Mouse (Mus musculus): ENCODE results near the gene Ahnak2. TPM values are rescaled to one million over a fixed set of nuclear protein-coding genes. Genes with fewer than 3 reads are reported as not detected.

Ahnak2 gene
- polyA plus RNA-seq, 2 experiments, result 2.5 to 3.3 TPM

DNA sequence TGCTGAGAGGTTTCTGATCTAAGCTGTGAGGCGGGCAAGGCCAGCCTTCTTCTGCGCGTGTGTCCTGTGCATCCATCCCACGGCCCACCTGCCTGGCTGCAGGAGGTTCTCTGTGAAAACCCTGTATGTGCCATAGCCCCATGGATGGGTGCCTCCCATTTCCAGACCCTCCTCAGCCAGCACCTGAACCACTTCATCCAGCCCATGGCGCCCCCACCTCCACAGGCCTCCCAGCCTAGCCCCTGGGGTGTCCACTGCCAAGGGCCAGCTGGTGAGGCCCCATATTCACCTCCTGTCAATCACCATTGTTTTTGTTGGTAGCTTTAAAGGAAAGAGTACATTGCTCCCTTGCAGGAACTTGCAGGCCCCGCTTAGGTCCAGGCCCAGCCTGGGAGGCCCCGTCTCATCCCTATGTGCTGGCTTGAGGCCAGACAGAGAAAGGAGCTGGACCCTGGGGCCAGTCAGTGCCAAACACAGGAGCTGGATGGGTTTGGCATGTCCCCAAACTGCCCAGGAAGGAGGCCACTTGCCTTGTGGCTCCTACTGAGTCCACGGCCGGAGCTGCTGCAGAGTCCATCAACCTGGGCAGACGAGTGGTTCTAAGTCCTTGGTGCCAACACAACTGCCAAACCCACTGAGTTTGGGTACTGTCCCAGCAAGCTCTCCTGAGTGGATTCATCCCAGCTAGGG is 57.4 kb downstream of the Ahnak2 start:
- no peak overlapping the region for H3K4me2 ChIP-seq (replicated peaks; ENCODE audit: low read depth, low read length, severe bottlenecking)
- peaks cover 34% of the 10 kb centered on the region for H3K36me3 ChIP-seq (ENCODE audit: control insufficient read depth, insufficient read depth, low read length)
- DNase-seq (ENCODE audit: low spot score) (no peak), ATAC-seq (ENCODE audit: low FRiP score, low read depth) (no peak)
- 84% methylated on average over 8 of the region's 10 CpGs for WGBS
- H3K4me1 ChIP-seq (ENCODE audit: control insufficient read depth, insufficient read depth, low read length), result peaks cover 3% of the 10 kb centered on the region; the same call in 1 of the 2 replicates
- H3K4me3 ChIP-seq (replicated peaks; ENCODE audit: low read length), result no peak overlapping the region
- no peak overlapping the region for H3K9ac ChIP-seq (ENCODE audit: low read depth, low read length, severe bottlenecking)
- TF ChIP-seq POLR2A (IDR thresholded peaks at IDR 0.05; ENCODE audit: borderline replicate concordance, extremely low read depth, insufficient read depth, insufficient read length), result no peak
- H3K9me3 ChIP-seq (ENCODE audit: control insufficient read depth, low read length), result no peaks in the 10 kb centered on the region
- H3K27ac ChIP-seq (replicated peaks; ENCODE audit: low read depth, low read length), result no peak overlapping the region
- no peaks in the 10 kb centered on the region for H3K27me3 ChIP-seq (ENCODE audit: control insufficient read depth, insufficient read depth, low read length)

DNA sequence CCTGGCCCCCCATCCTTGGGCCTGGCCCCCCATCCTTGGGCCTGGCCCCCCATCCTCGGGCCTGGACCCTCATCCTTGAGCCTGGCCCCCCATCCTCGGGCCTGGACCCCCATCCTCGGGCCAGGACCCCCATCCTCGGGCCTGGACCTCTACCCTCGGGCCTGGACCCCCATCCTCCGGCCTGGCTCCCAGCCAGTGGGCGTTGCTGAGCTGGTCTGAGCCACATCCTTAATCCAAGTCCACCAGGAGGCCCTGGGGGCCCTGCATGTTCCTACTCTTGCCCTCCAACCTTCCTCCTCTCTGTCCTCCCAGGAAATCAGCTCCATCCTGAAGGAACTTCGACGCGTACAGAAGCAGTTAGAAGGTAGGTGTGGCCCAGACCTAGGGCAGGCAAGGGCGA is 58.2 kb downstream of the Ahnak2 start:
- 75% methylated on average over 11 of the region's 11 CpGs for WGBS
- H3K4me3 ChIP-seq (replicated peaks; ENCODE audit: low read length), result no peak overlapping the region
- H3K36me3 ChIP-seq (ENCODE audit: control insufficient read depth, insufficient read depth, low read length), result peaks cover 42% of the 10 kb centered on the region
- no peak overlapping the region for H3K9ac ChIP-seq (ENCODE audit: low read depth, low read length, severe bottlenecking)
- no peak overlapping the region for H3K4me2 ChIP-seq (replicated peaks; ENCODE audit: low read depth, low read length, severe bottlenecking)
- no peak for TF ChIP-seq POLR2A (IDR thresholded peaks at IDR 0.05; ENCODE audit: borderline replicate concordance, extremely low read depth, insufficient read depth, insufficient read length)
- ATAC-seq (ENCODE audit: low FRiP score, low read depth), result no peak
- peaks cover 3% of the 10 kb centered on the region; the same call in 1 of the 2 replicates for H3K4me1 ChIP-seq (ENCODE audit: control insufficient read depth, insufficient read depth, low read length)
- H3K27me3 ChIP-seq (ENCODE audit: control insufficient read depth, insufficient read depth, low read length), result no peaks in the 10 kb centered on the region
- no peak for DNase-seq (ENCODE audit: low spot score)
- no peaks in the 10 kb centered on the region for H3K9me3 ChIP-seq (ENCODE audit: control insufficient read depth, low read length)
- H3K27ac ChIP-seq (replicated peaks; ENCODE audit: low read depth, low read length), result no peak overlapping the region

DNA sequence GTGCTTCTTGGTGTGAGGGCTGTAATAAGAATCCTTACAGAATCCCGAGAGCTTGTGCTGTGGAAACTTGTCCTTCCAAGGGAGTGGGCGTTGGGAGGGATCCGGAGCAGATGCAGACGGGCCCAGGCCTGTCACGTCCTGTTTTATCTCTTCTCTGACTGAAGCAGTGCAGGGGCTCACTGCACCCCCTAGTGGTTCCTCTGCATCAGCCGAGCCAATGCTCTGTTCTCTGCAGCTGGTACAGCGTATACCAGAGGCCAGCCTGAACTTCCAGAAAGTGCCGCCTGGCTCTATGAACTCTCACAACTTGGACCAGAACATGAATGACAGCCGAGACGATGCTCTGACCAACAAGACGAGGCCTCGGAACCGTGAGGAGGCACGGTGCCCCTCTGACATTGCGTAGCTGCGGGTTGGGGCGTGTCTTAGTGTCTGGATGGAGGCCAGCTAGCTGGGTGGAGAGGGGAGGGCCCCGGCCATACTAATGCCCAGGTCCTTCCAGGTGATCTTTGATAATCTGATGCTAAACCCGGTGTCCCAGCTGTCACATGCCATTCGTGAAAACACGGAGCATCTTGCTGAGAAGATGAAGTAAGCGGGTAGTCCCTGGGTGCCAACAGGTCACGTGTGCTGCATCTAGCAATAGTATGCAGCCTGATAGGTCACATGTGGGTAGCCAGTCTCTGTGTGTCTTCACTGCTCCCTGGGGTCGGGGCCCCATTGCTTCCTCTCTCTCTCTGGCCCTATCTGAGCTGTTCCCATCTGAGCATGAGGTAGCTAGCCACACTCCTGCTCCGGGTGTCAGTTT is 59.1 kb downstream of the Ahnak2 start:
- H3K27ac ChIP-seq (replicated peaks; ENCODE audit: low read depth, low read length), result 0 out of 2 replicates have a peak overlapping the region, but pooled peaks have one; percentile 43
- H3K9ac ChIP-seq (ENCODE audit: low read depth, low read length, severe bottlenecking), result no peak overlapping the region; the same call in 1 of the 2 replicates
- TF ChIP-seq POLR2A (IDR thresholded peaks at IDR 0.05; ENCODE audit: borderline replicate concordance, extremely low read depth, insufficient read depth, insufficient read length), result no peak
- peak; percentile 91 for DNase-seq (ENCODE audit: low spot score)
- H3K36me3 ChIP-seq (ENCODE audit: control insufficient read depth, insufficient read depth, low read length), result peaks cover 51% of the 10 kb centered on the region
- 54% methylated on average over 25 of the region's 25 CpGs for WGBS
- no peak overlapping the region for H3K4me3 ChIP-seq (replicated peaks; ENCODE audit: low read length)
- no peaks in the 10 kb centered on the region for H3K9me3 ChIP-seq (ENCODE audit: control insufficient read depth, low read length)
- peak; percentile 75 for ATAC-seq (ENCODE audit: low FRiP score, low read depth)
- no peaks in the 10 kb centered on the region for H3K27me3 ChIP-seq (ENCODE audit: control insufficient read depth, insufficient read depth, low read length)
- H3K4me1 ChIP-seq (ENCODE audit: control insufficient read depth, insufficient read depth, low read length), result peaks cover 3% of the 10 kb centered on the region; the same call in 1 of the 2 replicates
- no peak overlapping the region for H3K4me2 ChIP-seq (replicated peaks; ENCODE audit: low read depth, low read length, severe bottlenecking)

DNA sequence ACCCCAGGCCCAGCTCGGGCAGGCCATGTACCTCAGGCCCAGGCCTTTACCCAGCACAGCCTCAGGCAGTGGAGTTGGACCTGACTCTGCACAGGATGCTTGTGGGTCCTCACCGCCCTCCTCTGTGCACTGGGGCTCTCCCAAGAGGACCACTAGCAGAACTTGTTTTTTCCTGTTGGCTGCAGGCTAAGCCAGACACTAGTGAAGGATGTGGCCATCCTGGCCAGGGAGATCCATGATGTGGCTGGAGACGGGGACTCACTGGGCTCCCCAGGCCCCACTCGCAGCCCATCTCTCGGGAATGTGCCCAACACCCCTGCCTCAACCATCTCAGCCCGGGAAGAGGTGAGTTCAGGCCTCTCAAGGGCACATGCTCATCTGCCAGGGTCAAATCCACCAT is 59.7 kb downstream of the Ahnak2 start:
- no peak for DNase-seq (ENCODE audit: low spot score)
- Histone ChIP-seq H3K4me3 (replicated peaks; ENCODE audit: low read length) (no peak overlapping the region), H3K4me1 (ENCODE audit: control insufficient read depth, insufficient read depth, low read length) (peaks cover 3% of the 10 kb centered on the region; the same call in 1 of the 2 replicates), H3K9ac (ENCODE audit: low read depth, low read length, severe bottlenecking) (no peak overlapping the region; the same call in 1 of the 2 replicates), H3K36me3 (ENCODE audit: control insufficient read depth, insufficient read depth, low read length) (peaks cover 57% of the 10 kb centered on the region), H3K27ac (replicated peaks; ENCODE audit: low read depth, low read length) (0 out of 2 replicates have a peak overlapping the region, but pooled peaks have one; percentile 43), H3K27me3 (ENCODE audit: control insufficient read depth, insufficient read depth, low read length) (no peaks in the 10 kb centered on the region), H3K9me3 (ENCODE audit: control insufficient read depth, low read length) (no peaks in the 10 kb centered on the region), H3K4me2 (replicated peaks; ENCODE audit: low read depth, low read length, severe bottlenecking) (no peak overlapping the region)
- ATAC-seq (ENCODE audit: low FRiP score, low read depth), result no peak
- no peak for TF ChIP-seq POLR2A (IDR thresholded peaks at IDR 0.05; ENCODE audit: borderline replicate concordance, extremely low read depth, insufficient read depth, insufficient read length)
- 60% methylated on average over 6 of the region's 6 CpGs for WGBS

DNA sequence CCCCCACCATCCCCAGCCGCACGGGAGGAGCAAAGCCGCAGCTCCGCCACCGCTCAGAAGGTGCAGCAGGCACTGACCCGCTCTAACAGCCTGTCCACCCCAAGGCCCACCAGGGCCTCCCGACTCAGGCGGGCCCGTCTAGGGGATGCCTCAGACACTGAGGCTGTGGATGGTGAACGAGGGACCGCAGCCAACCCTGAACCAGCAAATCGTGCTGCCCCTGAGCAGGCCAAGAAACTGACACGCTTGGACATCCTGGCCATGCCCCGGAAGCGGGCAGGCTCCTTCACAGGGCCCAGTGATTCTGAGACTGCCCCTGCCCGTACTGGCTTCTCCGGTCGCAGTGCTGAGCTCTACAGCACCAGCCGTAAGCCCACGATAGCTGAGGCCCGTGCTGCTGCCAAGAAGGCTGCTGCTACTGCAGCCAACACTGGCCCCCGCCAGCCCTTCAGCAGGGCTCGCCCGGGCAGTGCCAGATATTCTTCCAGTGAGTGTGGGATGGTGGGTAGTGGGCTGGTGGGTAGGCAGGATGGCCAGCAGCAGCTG is 63.4 kb downstream of the Ahnak2 start:
- Histone ChIP-seq H3K4me3 (replicated peaks; ENCODE audit: low read length) (no peak overlapping the region), H3K27ac (replicated peaks; ENCODE audit: low read depth, low read length) (no peak overlapping the region), H3K9me3 (ENCODE audit: control insufficient read depth, low read length) (no peaks in the 10 kb centered on the region), H3K4me2 (replicated peaks; ENCODE audit: low read depth, low read length, severe bottlenecking) (no peak overlapping the region), H3K27me3 (ENCODE audit: control insufficient read depth, insufficient read depth, low read length) (no peaks in the 10 kb centered on the region), H3K36me3 (ENCODE audit: control insufficient read depth, insufficient read depth, low read length) (peaks cover 76% of the 10 kb centered on the region), H3K9ac (ENCODE audit: low read depth, low read length, severe bottlenecking) (no peak overlapping the region), H3K4me1 (ENCODE audit: control insufficient read depth, insufficient read depth, low read length) (no peaks in the 10 kb centered on the region)
- no peak for TF ChIP-seq POLR2A (IDR thresholded peaks at IDR 0.05; ENCODE audit: borderline replicate concordance, extremely low read depth, insufficient read depth, insufficient read length)
- WGBS, result 96% methylated on average over 23 of the region's 24 CpGs
- ATAC-seq (ENCODE audit: low FRiP score, low read depth) (no peak), DNase-seq (ENCODE audit: low spot score) (no peak)
